Mouse (Mus musculus): ENCODE results near the gene Tfpt. TPM values are rescaled to one million over a fixed set of nuclear protein-coding genes. Genes with fewer than 3 reads are reported as not detected.

Gene Tfpt
- 30.4 and 38.5 TPM in 2 replicates for polyA plus RNA-seq (2014; fragmentation: Nextera tagmentation; extraction: Ambion mirVana)

GRCm38 (mm10) chr7:3629543-3630477 is at the start of gene Tfpt, which contains the start of gene Prpf31:
Gene Tfpt (minus strand): TSS chr7:3629929.
Gene Prpf31 (plus strand): TSS chr7:3629985.
- WGBS, result 1% methylated on average over 47 of the region's 47 CpGs
- peaks cover 13% of the 10 kb centered on the region for H3K4me1 ChIP-seq (ENCODE audit: control insufficient read depth, insufficient read depth, low read length)
- DNase-seq (peak; percentile 98), ATAC-seq (ENCODE audit: low FRiP score, low TSS enrichment) (peak; percentile 87)
- no peaks in the 10 kb centered on the region for H3K27me3 ChIP-seq (ENCODE audit: control insufficient read depth, insufficient read depth, low read length)
- peak within 1 kb of the TSS; percentile 98 for H3K4me2 ChIP-seq (ENCODE audit: low read length)
- peak within 1 kb of the TSS; percentile 71; the same call in 1 of the 2 replicates for H3K27ac ChIP-seq (replicated peaks; ENCODE audit: low read depth, low read length)
- H3K36me3 ChIP-seq (ENCODE audit: control insufficient read depth, insufficient read depth, low read length), result peaks cover 30% of the 10 kb centered on the region
- peak within 1 kb of the TSS; percentile 77 for H3K9ac ChIP-seq (replicated peaks; ENCODE audit: low read length)
- no peaks in the 10 kb centered on the region for H3K9me3 ChIP-seq (ENCODE audit: control insufficient read depth, low read length)
- peak within 1 kb of the TSS; percentile 50 for H3K4me3 ChIP-seq (replicated peaks; ENCODE audit: low read depth, low read length)

- DNase-seq (no peak), ATAC-seq (ENCODE audit: low FRiP score, low TSS enrichment) (no peak)
- peaks cover 10% of the 10 kb centered on the region; the same call in 1 of the 2 replicates for H3K36me3 ChIP-seq (ENCODE audit: control insufficient read depth, insufficient read depth, low read length)
- no peak within 1 kb of the TSS for H3K9ac ChIP-seq (replicated peaks; ENCODE audit: low read length)
- H3K4me2 ChIP-seq (ENCODE audit: low read length), result no peak within 1 kb of the TSS
- 54% methylated on average over 9 of the region's 9 CpGs for WGBS
- no peaks in the 10 kb centered on the region for H3K4me1 ChIP-seq (ENCODE audit: control insufficient read depth, insufficient read depth, low read length)
- no peaks in the 10 kb centered on the region for H3K27me3 ChIP-seq (ENCODE audit: control insufficient read depth, insufficient read depth, low read length)
- H3K27ac ChIP-seq (replicated peaks; ENCODE audit: low read depth, low read length), result no peak within 1 kb of the TSS
- H3K9me3 ChIP-seq (ENCODE audit: control insufficient read depth, low read length), result no peaks in the 10 kb centered on the region
- H3K4me3 ChIP-seq (replicated peaks; ENCODE audit: low read depth, low read length), result no peak within 1 kb of the TSS
Measured at GRCm38 (mm10) chr7:3677342-3677741, 47.6 kb upstream of the Tfpt start, which contains the start of gene Tmc4. Gene Tmc4 (minus strand): TSS chr7:3677553.

GRCm38 (mm10) chr7:3676371-3676770 is 46.6 kb upstream of the Tfpt start:
- 0 out of 2 replicates have a peak, but pooled peaks cover 5% of the 10 kb centered on the region for H3K36me3 ChIP-seq (ENCODE audit: control insufficient read depth, insufficient read depth, low read length)
- DNase-seq (no peak), ATAC-seq (ENCODE audit: low FRiP score, low TSS enrichment) (no peak)
- 89% methylated on average over 12 of the region's 12 CpGs for WGBS
- H3K27ac ChIP-seq (replicated peaks; ENCODE audit: low read depth, low read length), result no peak overlapping the region
- no peak overlapping the region for H3K4me3 ChIP-seq (replicated peaks; ENCODE audit: low read depth, low read length)
- H3K4me1 ChIP-seq (ENCODE audit: control insufficient read depth, insufficient read depth, low read length), result no peaks in the 10 kb centered on the region
- H3K4me2 ChIP-seq (ENCODE audit: low read length), result no peak overlapping the region
- no peaks in the 10 kb centered on the region for H3K9me3 ChIP-seq (ENCODE audit: control insufficient read depth, low read length)
- H3K27me3 ChIP-seq (ENCODE audit: control insufficient read depth, insufficient read depth, low read length), result no peaks in the 10 kb centered on the region
- no peak overlapping the region for H3K9ac ChIP-seq (replicated peaks; ENCODE audit: low read length)

- H3K9me3 ChIP-seq (ENCODE audit: control insufficient read depth, low read length), result no peaks in the 10 kb centered on the region
- H3K36me3 ChIP-seq (ENCODE audit: control insufficient read depth, insufficient read depth, low read length), result 0 out of 2 replicates have a peak, but pooled peaks cover 5% of the 10 kb centered on the region
- no peak for DNase-seq
- H3K4me3 ChIP-seq (replicated peaks; ENCODE audit: low read depth, low read length), result no peak overlapping the region
- no peak overlapping the region for H3K4me2 ChIP-seq (ENCODE audit: low read length)
- H3K9ac ChIP-seq (replicated peaks; ENCODE audit: low read length), result no peak overlapping the region
- no peak overlapping the region for H3K27ac ChIP-seq (replicated peaks; ENCODE audit: low read depth, low read length)
- H3K4me1 ChIP-seq (ENCODE audit: control insufficient read depth, insufficient read depth, low read length), result no peaks in the 10 kb centered on the region
- no peak for ATAC-seq (ENCODE audit: low FRiP score, low TSS enrichment)
- no peaks in the 10 kb centered on the region for H3K27me3 ChIP-seq (ENCODE audit: control insufficient read depth, insufficient read depth, low read length)
- WGBS, result 82% methylated on average over 3 of the region's 3 CpGs
Measured at GRCm38 (mm10) chr7:3675228-3675548, 45.5 kb upstream of the Tfpt start.

- 67% methylated on average over 10 of the region's 10 CpGs for WGBS
- H3K36me3 ChIP-seq (ENCODE audit: control insufficient read depth, insufficient read depth, low read length), result 0 out of 2 replicates have a peak, but pooled peaks cover 5% of the 10 kb centered on the region
- no peak overlapping the region for H3K9ac ChIP-seq (replicated peaks; ENCODE audit: low read length)
- H3K4me1 ChIP-seq (ENCODE audit: control insufficient read depth, insufficient read depth, low read length), result no peaks in the 10 kb centered on the region
- DNase-seq, result peak; percentile 93
- H3K9me3 ChIP-seq (ENCODE audit: control insufficient read depth, low read length), result no peaks in the 10 kb centered on the region
- H3K4me2 ChIP-seq (ENCODE audit: low read length), result no peak overlapping the region
- no peak overlapping the region for H3K27ac ChIP-seq (replicated peaks; ENCODE audit: low read depth, low read length)
- no peak overlapping the region for H3K4me3 ChIP-seq (replicated peaks; ENCODE audit: low read depth, low read length)
- peak; percentile 85; the same call in 1 of the 2 replicates for ATAC-seq (ENCODE audit: low FRiP score, low TSS enrichment)
- no peaks in the 10 kb centered on the region for H3K27me3 ChIP-seq (ENCODE audit: control insufficient read depth, insufficient read depth, low read length)
Measured at GRCm38 (mm10) chr7:3674507-3675227, 44.9 kb upstream of the Tfpt start.

- Histone ChIP-seq H3K4me2 (ENCODE audit: low read length) (no peak overlapping the region), H3K9ac (replicated peaks; ENCODE audit: low read length) (no peak overlapping the region), H3K4me1 (ENCODE audit: control insufficient read depth, insufficient read depth, low read length) (peaks cover 7% of the 10 kb centered on the region; the same call in 1 of the 2 replicates), H3K9me3 (ENCODE audit: control insufficient read depth, low read length) (no peaks in the 10 kb centered on the region), H3K27me3 (ENCODE audit: control insufficient read depth, insufficient read depth, low read length) (no peaks in the 10 kb centered on the region), H3K27ac (replicated peaks; ENCODE audit: low read depth, low read length) (no peak overlapping the region), H3K36me3 (ENCODE audit: control insufficient read depth, insufficient read depth, low read length) (peaks cover 15% of the 10 kb centered on the region), H3K4me3 (replicated peaks; ENCODE audit: low read depth, low read length) (no peak overlapping the region)
- WGBS, result 18% methylated on average over 14 of the region's 14 CpGs
- no peak for DNase-seq
- ATAC-seq (ENCODE audit: low FRiP score, low TSS enrichment), result no peak
Measured at GRCm38 (mm10) chr7:3666921-3667391, 37.2 kb upstream of the Tfpt start.

- H3K9me3 ChIP-seq (ENCODE audit: control insufficient read depth, low read length), result no peaks in the 10 kb centered on the region
- H3K27me3 ChIP-seq (ENCODE audit: control insufficient read depth, insufficient read depth, low read length), result no peaks in the 10 kb centered on the region
- H3K4me2 ChIP-seq (ENCODE audit: low read length), result peak within 1 kb of the TSS; percentile 76
- DNase-seq (peak; percentile 97), ATAC-seq (ENCODE audit: low FRiP score, low TSS enrichment) (peak; percentile 99)
- H3K36me3 ChIP-seq (ENCODE audit: control insufficient read depth, insufficient read depth, low read length), result peaks cover 27% of the 10 kb centered on the region
- H3K27ac ChIP-seq (replicated peaks; ENCODE audit: low read depth, low read length), result peak within 1 kb of the TSS; percentile 69
- peak within 1 kb of the TSS; percentile 51 for H3K9ac ChIP-seq (replicated peaks; ENCODE audit: low read length)
- H3K4me1 ChIP-seq (ENCODE audit: control insufficient read depth, insufficient read depth, low read length), result peaks cover 7% of the 10 kb centered on the region; the same call in 1 of the 2 replicates
- 4% methylated on average over 45 of the region's 45 CpGs for WGBS
- peak within 1 kb of the TSS; percentile 52 for H3K4me3 ChIP-seq (replicated peaks; ENCODE audit: low read depth, low read length)
Measured at GRCm38 (mm10) chr7:3665215-3666114, 35.7 kb upstream of the Tfpt start, which contains the start of gene Leng1. Gene Leng1 (minus strand): TSS chr7:3665840.

Measured in midbrain, embryonic 14.5 days (tissue).